Mouse (Mus musculus) cerebellum, adult 11-12 months (tissue): ENCODE data around the gene Hsd17b11.
"Not testable (repeated sequence)": the region's sequence is repeated elsewhere in the genome, so short reads cannot be mapped to it uniquely, and the experiment has no call there.

ENCODE experiments used
- DNase-seq: peaks from one replicate; pipeline ENCODE4 v3.0.0; 2022

Hsd17b11 gene

GRCm38 (mm10) chr5:104035066-104035465 lies 13.3 kb upstream of the Hsd17b11 start:
- no peak for DNase-seq

DNA sequence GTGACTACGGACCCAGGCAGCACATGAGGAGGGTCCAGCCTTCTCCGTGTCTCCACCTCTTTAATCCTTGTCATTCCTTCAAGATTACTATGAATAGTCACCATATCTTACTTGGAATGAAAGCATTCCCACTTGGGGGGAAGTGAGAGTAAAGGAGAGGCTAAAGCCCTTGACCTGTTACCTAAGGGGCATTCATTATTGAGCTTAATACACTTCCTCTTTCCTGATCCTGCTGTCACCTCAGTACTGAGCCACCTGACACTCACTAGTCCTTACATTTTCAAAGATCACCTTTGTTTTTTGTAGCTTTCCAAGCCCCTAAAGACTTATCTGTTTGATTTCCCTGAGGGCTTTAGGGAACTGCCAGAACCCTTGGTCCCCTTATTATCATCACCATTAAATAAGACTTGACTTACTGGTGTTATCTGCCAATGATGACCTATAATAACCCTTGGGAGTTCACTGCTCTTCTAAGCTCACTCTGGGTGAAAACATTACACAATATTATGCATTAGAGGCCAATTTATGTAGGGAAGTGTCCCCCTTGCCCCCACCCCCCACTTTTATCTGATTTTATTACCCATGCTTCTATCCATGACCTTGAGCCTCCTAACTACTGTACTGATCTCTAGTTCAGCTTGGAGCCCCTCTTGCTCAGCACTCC lies 10.8 kb upstream of the Hsd17b11 start:
- DNase-seq, result no peak

- no peak for DNase-seq
These were observed 3.6 kb upstream of the Hsd17b11 start for GRCm38 (mm10) chr5:104025245-104025854.

DNA sequence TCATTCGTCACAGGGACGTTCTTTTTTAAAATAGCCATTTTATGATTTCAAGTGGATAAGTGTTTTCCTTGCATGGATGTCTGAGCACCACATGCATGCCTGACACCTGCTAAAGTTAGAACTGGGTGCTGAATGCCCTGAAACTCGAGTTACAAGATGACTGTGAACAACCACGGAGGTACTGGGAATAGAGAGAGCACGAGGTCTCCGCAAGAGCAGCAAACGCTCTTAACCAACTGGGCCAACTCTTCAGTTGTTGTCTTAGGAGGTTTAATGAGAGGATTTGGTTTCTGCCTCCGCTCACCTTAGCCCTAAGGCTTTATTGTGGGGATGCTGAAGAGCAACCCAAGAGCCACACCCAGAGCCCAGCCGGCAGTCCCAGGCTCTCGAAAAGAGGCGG lies 3.0 kb upstream of the Hsd17b11 start:
- DNase-seq, result no peak

DNA sequence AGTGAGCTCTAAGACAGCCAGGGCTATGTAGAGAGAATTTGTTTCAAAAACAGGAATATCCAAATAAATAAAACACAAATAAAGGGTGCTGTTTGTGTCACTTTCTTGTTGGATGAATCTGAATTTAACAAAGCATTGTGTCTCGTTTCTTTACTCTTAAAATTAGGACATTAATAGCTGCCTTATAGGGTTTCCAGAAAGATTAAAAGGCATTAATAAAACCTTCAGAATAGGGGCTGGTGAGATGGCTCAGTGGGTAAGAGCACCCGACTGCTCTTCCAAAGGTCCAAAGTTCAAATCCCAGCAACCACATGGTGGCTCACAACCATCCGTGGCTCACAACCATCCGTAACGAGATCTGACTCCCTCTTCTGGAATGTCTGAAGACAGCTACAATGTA lies 2.5 kb upstream of the Hsd17b11 start:
- not testable (repeated sequence) for DNase-seq

GRCm38 (mm10) chr5:104023289-104024020 lies 1.7 kb upstream of the Hsd17b11 start:
- DNase-seq, result no peak

- DNase-seq, result no peak
These were observed 839 bp upstream of the Hsd17b11 start for GRCm38 (mm10) chr5:104022558-104022957.

DNA sequence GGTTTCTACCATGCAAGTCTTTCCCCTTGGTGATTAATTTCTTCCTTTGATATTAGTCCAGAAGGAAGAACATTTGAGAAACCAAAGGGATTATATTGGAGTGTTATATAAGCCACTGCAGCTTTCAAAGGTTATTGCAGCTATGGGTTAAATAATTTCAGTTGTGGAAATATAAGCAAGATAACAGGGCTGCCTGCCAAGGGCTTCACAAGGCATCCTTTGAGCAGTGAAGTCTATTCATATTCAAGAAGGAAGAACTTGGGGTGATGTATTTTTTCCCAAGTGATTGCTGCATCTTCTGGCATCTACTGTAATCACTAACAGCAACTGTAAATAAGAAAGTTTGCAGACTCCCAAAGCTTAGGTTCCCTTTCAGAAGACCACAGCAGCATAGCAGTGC lies 10.3 kb downstream of the Hsd17b11 start:
- no peak for DNase-seq

- no peak for DNase-seq
These were observed 11.5 kb downstream of the Hsd17b11 start for GRCm38 (mm10) chr5:104010261-104010660.

GRCm38 (mm10) chr5:104009421-104009820 lies 12.3 kb downstream of the Hsd17b11 start:
- DNase-seq, result no peak

DNA sequence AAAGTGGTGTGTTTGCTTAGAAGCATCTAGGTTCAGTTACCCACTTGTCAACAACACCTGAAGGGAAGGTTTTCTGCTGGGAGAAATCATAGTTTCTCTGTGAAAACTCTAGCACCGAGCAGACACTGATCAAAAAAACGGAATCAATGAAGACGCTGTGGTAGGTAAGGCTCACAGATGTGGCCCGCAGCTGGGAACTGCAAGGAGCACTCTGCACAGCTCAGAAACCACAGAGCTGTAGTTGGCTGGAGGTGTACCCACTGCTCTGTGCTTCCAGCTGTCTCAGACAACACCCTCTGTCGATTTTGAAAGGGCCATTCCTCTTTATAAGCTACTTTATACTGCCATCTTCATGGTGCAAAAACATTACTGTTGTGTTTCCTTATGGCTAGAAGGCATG lies 13.9 kb downstream of the Hsd17b11 start:
- no peak for DNase-seq

DNA sequence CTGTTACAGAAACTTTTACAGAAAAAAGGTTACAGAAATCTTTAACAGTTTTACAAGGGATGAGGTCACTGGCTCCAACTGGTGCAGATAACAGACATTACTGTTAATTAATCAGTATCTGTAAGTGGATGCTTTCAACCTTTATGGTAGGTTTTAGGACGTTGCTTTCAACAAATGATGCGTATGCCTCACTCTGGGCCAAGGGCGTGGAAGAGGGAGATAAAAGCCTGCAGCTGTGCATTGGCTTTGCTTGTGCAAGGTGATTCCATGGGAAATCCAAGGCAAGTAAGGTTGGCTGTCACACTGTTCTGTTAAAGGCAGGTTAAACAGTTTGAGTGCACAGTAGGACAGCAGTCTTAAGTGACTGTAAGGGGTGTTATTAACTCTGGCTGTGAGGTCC lies 14.9 kb downstream of the Hsd17b11 start:
- no peak for DNase-seq

GRCm38 (mm10) chr5:104003955-104004354 lies 17.8 kb downstream of the Hsd17b11 start:
- no peak for DNase-seq

DNA sequence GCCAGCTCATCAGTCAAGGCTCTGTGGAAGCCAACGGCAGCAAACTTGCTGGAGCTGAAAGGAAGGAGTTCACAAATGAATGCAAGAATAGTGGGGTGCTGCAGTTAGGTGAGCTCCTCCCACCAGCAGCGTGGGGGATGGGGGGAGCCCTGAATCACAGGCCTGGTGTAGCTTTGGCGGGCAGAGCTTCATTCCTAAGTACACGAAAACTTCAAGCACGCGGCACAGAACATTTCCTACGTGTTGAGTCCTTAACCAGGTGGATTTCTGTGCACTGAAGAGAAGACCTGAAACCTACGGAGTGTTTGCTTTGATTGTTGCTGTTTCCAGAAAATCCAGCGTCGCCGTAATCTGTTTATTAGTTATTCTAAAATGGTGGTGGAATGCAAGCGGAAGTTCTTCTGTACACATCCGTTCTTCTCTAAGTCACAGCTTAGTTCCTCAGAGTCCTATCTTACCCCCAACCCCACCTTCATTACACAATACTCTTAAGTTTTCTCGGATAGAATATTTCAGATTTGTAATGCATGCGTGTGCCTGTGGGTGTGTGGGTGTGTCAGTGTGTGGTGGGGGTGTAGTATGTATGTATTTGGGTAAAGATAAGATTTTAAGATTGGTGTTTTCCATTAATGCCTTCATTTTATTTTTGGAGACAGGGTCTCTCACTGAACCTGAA lies 18.3 kb downstream of the Hsd17b11 start:
- no peak for DNase-seq

DNA sequence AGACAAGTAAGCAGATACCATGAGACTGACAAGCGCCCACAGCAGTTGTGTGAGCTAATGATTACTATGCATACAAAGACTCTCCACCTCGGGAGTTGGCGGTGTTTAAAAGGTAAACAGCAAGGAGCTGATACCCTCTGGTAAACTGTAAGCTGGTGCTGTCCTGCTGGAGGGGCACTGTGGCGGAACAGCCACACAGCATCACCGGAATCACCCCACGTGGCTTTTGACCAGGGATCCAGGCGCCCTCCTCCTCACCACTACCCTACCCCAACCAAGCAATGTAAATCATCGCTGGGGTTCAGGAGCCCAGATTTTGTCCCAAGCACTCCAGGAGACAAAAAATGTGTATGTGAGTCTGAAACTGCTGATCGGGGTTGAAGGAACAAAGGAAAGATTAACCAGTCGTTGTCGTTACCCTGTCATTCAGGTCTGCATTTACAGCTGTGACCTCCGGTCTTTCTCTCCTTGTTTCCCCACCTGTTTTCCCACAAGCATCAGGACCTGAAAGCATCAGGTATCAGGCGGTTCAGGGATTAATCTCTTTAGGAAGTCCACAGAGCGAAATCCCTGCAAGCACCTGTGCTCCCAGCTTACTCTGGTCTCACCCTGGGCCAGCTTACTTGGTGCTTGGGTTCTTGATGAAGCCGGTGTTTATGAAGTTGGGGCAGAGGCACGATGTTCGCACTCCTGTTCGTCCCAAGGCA lies 19.0 kb downstream of the Hsd17b11 start:
- no peak for DNase-seq

DNA sequence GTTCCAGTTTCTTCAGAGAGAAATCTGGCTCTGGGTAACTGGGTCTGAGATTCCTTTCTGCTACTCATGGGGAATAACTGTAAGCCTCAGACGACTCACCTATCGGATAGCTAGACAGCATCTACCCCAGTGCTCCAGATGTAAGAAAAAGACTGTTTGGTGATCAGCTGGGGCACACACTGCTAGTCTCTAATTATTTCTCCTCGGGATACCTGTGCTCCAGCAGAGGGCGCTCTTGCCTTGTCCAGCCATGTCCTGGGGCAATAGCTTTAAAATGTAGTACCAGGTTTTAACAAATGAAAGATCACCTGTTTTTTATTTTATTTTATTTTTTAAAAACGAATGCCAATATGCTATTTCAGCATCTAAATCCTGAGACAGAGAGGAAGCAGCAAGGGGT lies 22.0 kb downstream of the Hsd17b11 start:
- DNase-seq, result peak; percentile 66

- peak; percentile 39 for DNase-seq
These were observed 23.0 kb downstream of the Hsd17b11 start for GRCm38 (mm10) chr5:103998739-103999138.

- no peak for DNase-seq
These were observed 26.5 kb downstream of the Hsd17b11 start for GRCm38 (mm10) chr5:103995181-103995580.

- no peak for DNase-seq
These were observed 27.1 kb downstream of the Hsd17b11 start for GRCm38 (mm10) chr5:103994669-103995068.

DNA sequence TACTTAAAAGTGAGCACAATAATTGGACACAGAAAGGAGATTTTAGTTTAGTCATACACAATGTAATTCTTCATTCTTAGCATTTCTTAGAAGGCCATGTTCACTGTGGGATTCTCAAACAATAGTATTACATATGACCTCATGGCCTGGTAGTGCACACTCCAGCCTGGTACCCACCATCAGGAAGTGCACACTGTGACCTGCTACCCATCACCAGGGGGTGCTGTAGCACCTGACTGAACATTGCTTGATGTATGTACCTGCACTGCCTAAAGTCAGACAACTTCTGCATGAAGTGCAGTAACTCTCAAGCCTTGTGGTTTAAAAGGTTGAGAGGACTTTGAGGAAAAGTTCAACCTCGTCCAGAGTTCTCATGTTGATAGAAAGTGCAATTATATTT lies 28.1 kb downstream of the Hsd17b11 start:
- no peak for DNase-seq

DNA sequence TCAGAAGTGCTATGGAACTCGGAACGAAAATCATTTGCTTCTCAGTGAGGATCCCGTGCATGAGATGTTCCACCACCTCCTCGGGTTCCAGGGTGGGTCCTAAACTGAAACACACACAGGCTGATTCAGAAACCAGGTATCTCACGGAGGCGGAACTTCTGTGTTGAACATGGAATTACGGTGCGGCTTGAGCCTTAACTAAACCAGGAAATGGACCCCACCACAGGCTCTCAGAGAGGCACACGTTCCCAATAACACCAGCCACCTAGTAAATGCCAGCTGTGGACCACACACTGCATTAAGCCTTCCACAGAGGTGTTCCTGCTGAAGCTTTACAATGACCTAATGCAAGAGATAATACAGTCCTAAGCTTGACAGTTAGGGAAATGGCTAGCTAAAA lies 28.9 kb downstream of the Hsd17b11 start:
- DNase-seq, result no peak

DNA sequence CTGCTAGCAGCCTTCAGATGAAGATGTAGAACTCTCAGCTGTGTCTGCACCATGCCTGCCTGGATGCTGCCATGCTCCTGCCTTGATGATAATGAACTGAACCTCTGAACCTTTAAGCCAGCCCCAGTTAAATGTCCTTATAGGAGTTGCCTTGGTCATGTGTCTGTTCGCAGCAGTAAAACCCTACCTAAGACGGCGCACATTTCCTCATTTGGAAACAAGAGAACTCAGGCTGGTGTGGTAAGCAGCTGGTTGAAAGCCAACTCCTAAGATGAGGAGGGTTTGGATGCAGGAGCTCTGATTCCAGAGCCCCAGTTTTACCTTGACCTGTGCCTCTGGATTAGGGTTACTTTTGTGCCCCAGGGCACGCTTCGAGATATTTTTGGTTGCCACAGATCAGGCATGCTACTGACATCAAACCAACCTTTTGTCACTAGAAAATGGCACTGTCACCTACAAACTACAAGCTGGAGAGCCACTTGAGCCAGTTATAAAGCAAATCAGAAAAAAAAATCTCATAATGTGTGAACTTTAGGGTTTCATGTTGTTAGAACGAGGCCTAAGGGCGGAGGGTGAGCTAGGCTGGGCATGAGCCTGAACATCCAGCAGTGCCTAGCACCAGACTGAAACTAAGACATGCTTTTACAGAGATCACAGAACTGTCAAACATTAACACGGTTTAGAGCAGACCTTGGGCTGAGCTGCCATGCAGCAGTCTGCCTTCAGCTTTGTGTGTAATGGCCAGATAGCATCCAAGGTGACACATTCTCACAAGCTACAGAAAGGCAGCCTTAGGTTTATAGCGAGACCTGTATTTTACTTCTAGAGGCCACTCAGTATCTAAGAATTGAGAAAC lies 40.8 kb downstream of the Hsd17b11 start:
- no peak for DNase-seq
